Mouse (Mus musculus) cerebellum, postnatal 25 days (tissue): Measurements from ENCODE around the gene Hic2.
A peak's percentile ranks its signal among the peaks of the same experiment; 100 is the strongest.

Experiments used
- DNase-seq, 2 experiments: peaks; one replicate each; pipeline ENCODE4 v3.0.0; 2021; ENCODE audit warnings: mixed read lengths in 2 of 2

The Hic2 gene

GRCm38 (mm10) chr16:17234499-17234895 lies 1.1 kb downstream of the Hic2 start:
- peak; percentile 54 to 73 for DNase-seq

- peak; percentile 42 to 52 for DNase-seq
Observed at GRCm38 (mm10) chr16:17234916-17235665, 1.7 kb downstream of the Hic2 start.

GRCm38 (mm10) chr16:17237634-17238033 lies 4.3 kb downstream of the Hic2 start:
- DNase-seq = no peak

- no peak for DNase-seq
Observed at GRCm38 (mm10) chr16:17239409-17239808, 6.0 kb downstream of the Hic2 start.

- no peak for DNase-seq
Observed at GRCm38 (mm10) chr16:17243731-17244130, 10.4 kb downstream of the Hic2 start.

- no peak for DNase-seq
Observed at GRCm38 (mm10) chr16:17244996-17245395, 11.6 kb downstream of the Hic2 start.

- DNase-seq = peak; percentile 33 to 62
Observed at GRCm38 (mm10) chr16:17247727-17248126, 14.4 kb downstream of the Hic2 start.

GRCm38 (mm10) chr16:17249135-17249534 lies 15.8 kb downstream of the Hic2 start:
- no peak for DNase-seq

- peak; percentile 94 to 95 for DNase-seq
Observed at GRCm38 (mm10) chr16:17251539-17251938, 18.2 kb downstream of the Hic2 start.

GRCm38 (mm10) chr16:17252086-17252726 lies 18.8 kb downstream of the Hic2 start:
- no peak for DNase-seq

- no peak for DNase-seq
Observed at GRCm38 (mm10) chr16:17252841-17253240, 19.5 kb downstream of the Hic2 start.

GRCm38 (mm10) chr16:17254005-17254597 lies 20.7 kb downstream of the Hic2 start:
- no peak for DNase-seq

GRCm38 (mm10) chr16:17255270-17255669 lies 21.9 kb downstream of the Hic2 start:
- no peak for DNase-seq

- no peak for DNase-seq
Observed at GRCm38 (mm10) chr16:17257359-17257821, 24.0 kb downstream of the Hic2 start.

- DNase-seq = no peak
Observed at GRCm38 (mm10) chr16:17258917-17259316, 25.5 kb downstream of the Hic2 start.

GRCm38 (mm10) chr16:17261341-17261740 lies 28.0 kb downstream of the Hic2 start:
- no peak for DNase-seq

- DNase-seq = no peak
Observed at GRCm38 (mm10) chr16:17266113-17266512, 32.7 kb downstream of the Hic2 start.

GRCm38 (mm10) chr16:17267937-17268336 lies 34.6 kb downstream of the Hic2 start:
- no peak for DNase-seq

- no peak for DNase-seq
Observed at GRCm38 (mm10) chr16:17269872-17270271, 36.5 kb downstream of the Hic2 start.

- peak; percentile 56 to 74 for DNase-seq
Observed at GRCm38 (mm10) chr16:17271124-17271523, 37.8 kb downstream of the Hic2 start.

GRCm38 (mm10) chr16:17271856-17272255 lies 38.5 kb downstream of the Hic2 start:
- no peak for DNase-seq

- no peak for DNase-seq
Observed at GRCm38 (mm10) chr16:17275721-17276120, 42.3 kb downstream of the Hic2 start, which contains the start of gene Tmem191c. Gene Tmem191c (plus strand): TSS chr16:17276077.
